Mouse (Mus musculus): Measurements from ENCODE around the gene Zcchc2. TPM values are rescaled to one million over a fixed set of nuclear protein-coding genes. Genes with fewer than 3 reads are reported as not detected.

Gene Zcchc2
- polyA plus RNA-seq, 1 experiment from 2014 or later: 3.5 TPM

DNA sequence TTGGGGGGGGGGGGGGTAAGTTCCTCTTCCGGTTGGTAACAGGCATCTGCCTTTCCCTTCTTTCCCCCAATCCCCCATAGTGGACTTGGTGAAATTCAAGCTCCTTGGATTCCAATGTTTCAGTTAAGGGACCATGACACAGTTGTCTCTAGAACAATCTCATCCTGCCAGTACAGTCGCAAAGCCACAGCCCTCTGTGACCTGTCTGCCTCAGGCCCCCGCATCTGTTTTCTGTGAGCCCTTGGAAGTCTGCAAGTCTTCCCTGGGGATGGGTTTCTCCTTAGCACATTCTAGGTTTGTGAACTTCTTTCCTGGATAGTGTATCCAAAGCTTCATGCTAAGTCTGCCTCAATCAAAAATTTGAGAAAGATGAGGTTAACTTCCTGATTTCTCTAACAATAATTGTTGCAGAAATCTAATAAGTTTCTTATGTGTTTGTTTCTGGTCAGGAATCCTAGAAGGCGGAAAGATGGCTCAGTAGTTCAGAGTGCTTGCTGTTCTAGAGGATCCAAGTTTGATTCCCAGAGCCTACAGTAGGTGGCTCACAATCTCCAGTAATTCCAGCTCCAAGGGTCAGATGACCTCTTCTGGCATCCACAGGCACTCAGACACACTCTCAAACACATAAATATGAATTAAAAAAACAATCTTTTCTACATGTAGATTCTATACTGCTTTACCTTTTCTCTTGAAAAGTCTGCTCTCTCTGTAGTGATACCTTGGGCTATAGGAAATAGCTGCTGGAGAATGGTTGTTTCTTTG lies 69.5 kb downstream of the Zcchc2 start:
- Histone ChIP-seq H3K27ac (ENCODE audit: low read depth) (no peak overlapping the region), H3K4me2 (ENCODE audit: low read length) (no peak overlapping the region), H3K27me3 (replicated peaks; ENCODE audit: control insufficient read depth, insufficient read depth, low read length) (no peaks in the 10 kb centered on the region), H3K9me3 (ENCODE audit: control insufficient read depth, low read length) (no peaks in the 10 kb centered on the region), H3K4me1 (replicated peaks; ENCODE audit: control insufficient read depth, insufficient read depth, low read length) (no peaks in the 10 kb centered on the region), H3K36me3 (ENCODE audit: control insufficient read depth, insufficient read depth, low read length) (no peaks in the 10 kb centered on the region), H3K9ac (ENCODE audit: low read length) (no peak overlapping the region), H3K4me3 (ENCODE audit: low read depth, low read length) (no peak overlapping the region)
- no peak for ATAC-seq (replicated peaks; ENCODE audit: low FRiP score, low TSS enrichment, low read depth)
- WGBS: 84% methylated on average over 4 of the region's 4 CpGs
- DNase-seq (ENCODE audit: low spot score): peak; percentile 10

DNA sequence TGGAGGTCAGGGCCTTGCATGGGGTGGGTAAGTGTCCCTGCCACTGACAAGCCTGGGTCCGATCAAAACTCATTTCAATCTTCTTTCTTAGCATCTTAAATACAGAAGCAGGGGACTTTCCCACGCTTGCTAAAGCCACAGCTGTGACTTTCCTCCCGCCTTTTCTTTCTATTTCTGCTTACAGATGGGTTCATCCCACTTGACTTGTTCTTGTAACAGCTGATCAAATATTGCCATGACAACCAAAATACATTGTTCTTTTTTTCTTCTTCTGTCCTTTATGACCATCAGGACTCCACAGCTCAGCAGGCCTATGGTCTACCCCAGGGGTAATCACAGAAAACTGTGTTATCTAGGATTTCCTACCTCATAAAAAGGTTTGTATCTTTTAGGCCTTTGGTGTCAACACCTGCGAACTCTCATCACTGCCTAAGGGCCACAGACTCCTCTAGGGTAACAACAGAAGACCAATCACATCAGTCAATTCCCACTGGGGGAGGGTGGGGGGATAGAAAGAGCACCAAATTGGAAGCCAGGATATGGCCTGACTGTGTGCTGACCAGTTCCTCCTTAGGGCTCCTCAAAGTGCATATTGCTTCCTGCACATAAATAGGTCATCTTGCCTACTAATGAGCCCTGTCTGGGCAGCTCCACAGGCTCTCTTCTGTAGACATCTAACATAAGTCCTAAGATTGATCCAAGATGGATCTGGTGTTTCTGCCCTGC lies 71.1 kb downstream of the Zcchc2 start:
- H3K4me1 ChIP-seq (replicated peaks; ENCODE audit: control insufficient read depth, insufficient read depth, low read length): peaks cover 6% of the 10 kb centered on the region
- H3K4me2 ChIP-seq (ENCODE audit: low read length): no peak overlapping the region
- no peak overlapping the region for H3K27ac ChIP-seq (ENCODE audit: low read depth)
- no peak overlapping the region for H3K4me3 ChIP-seq (ENCODE audit: low read depth, low read length)
- H3K9ac ChIP-seq (ENCODE audit: low read length): no peak overlapping the region
- peak; percentile 46 for DNase-seq (ENCODE audit: low spot score)
- no peaks in the 10 kb centered on the region for H3K36me3 ChIP-seq (ENCODE audit: control insufficient read depth, insufficient read depth, low read length)
- no peak for ATAC-seq (replicated peaks; ENCODE audit: low FRiP score, low TSS enrichment, low read depth)
- H3K9me3 ChIP-seq (ENCODE audit: control insufficient read depth, low read length): no peaks in the 10 kb centered on the region
- no peaks in the 10 kb centered on the region for H3K27me3 ChIP-seq (replicated peaks; ENCODE audit: control insufficient read depth, insufficient read depth, low read length)
- 75% methylated on average over 4 of the region's 4 CpGs for WGBS

DNA sequence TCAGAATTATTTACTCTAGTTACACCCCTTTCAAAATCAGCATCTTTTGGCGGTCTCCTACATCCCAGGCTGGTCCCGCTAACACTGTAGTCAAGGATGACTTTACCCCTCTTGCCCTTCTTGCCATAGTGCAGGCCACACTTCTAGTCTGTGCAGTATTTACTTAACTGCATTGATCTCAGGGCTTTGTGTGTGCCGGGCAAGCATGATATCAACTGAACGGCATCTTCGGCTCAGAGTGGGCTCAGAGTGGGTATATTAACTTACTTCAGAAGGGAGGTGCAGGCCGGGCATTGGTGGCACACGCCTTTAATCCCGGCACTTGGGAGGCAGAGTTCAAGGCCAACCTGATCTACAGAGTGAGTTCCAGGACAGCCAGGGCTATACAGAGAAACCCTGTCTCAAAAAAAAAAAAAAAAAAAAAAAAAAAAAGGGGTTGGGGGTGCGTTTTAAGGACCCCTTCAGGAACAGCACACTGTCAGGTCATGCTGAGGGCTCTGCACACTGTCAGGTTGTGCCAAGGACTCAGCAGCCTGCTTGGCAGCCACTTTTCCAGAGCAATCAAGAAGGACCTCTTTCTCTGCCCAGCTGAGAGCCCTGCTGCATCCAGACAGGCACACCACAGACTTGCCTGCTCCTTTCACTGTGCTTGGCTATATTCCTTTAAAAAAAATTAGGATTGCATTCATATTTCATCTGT lies 72.8 kb downstream of the Zcchc2 start:
- Histone ChIP-seq H3K27me3 (replicated peaks; ENCODE audit: control insufficient read depth, insufficient read depth, low read length) (no peaks in the 10 kb centered on the region), H3K27ac (ENCODE audit: low read depth) (no peak overlapping the region), H3K9me3 (ENCODE audit: control insufficient read depth, low read length) (no peaks in the 10 kb centered on the region), H3K36me3 (ENCODE audit: control insufficient read depth, insufficient read depth, low read length) (no peaks in the 10 kb centered on the region), H3K4me2 (ENCODE audit: low read length) (no peak overlapping the region), H3K9ac (ENCODE audit: low read length) (no peak overlapping the region), H3K4me3 (ENCODE audit: low read depth, low read length) (no peak overlapping the region), H3K4me1 (replicated peaks; ENCODE audit: control insufficient read depth, insufficient read depth, low read length) (peaks cover 6% of the 10 kb centered on the region)
- DNase-seq (ENCODE audit: low spot score): peak; percentile 32
- WGBS: 83% methylated on average over 9 of the region's 9 CpGs
- ATAC-seq (replicated peaks; ENCODE audit: low FRiP score, low TSS enrichment, low read depth): no peak

DNA sequence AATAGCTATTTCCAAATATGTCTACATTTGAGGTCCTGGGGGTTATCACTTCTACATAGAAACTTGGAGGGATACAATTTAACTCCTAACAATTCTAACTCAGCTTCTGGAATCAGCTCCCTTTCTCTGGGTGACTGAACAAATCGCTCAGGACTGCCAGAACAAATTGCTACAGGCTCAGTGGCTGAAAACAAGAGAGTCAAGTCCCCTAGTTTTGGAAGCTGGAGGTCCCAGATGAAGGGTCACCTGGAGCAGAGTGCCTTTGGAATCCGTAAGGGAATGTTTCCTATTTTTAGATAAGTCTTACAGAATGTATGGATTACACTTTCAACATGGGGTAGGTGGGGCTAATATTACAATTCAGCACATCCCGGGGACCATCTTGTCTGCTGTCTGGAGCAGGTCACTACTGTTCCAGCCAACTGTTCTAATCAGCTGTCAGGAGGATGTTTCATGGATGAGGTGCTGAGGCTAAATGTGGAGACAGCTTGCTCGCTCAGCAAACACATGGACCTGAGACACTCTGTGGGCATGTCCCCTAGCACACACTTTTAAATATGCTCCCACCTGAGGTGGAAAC lies 73.5 kb downstream of the Zcchc2 start:
- no peak overlapping the region for H3K4me3 ChIP-seq (ENCODE audit: low read depth, low read length)
- no peaks in the 10 kb centered on the region for H3K27me3 ChIP-seq (replicated peaks; ENCODE audit: control insufficient read depth, insufficient read depth, low read length)
- 83% methylated on average over 4 of the region's 4 CpGs for WGBS
- H3K27ac ChIP-seq (ENCODE audit: low read depth): no peak overlapping the region
- no peaks in the 10 kb centered on the region for H3K9me3 ChIP-seq (ENCODE audit: control insufficient read depth, low read length)
- H3K36me3 ChIP-seq (ENCODE audit: control insufficient read depth, insufficient read depth, low read length): no peaks in the 10 kb centered on the region
- H3K4me1 ChIP-seq (replicated peaks; ENCODE audit: control insufficient read depth, insufficient read depth, low read length): peaks cover 6% of the 10 kb centered on the region
- no peak overlapping the region for H3K4me2 ChIP-seq (ENCODE audit: low read length)
- no peak overlapping the region for H3K9ac ChIP-seq (ENCODE audit: low read length)
- ATAC-seq (replicated peaks; ENCODE audit: low FRiP score, low TSS enrichment, low read depth): no peak
- peak; percentile 28 for DNase-seq (ENCODE audit: low spot score)

DNA sequence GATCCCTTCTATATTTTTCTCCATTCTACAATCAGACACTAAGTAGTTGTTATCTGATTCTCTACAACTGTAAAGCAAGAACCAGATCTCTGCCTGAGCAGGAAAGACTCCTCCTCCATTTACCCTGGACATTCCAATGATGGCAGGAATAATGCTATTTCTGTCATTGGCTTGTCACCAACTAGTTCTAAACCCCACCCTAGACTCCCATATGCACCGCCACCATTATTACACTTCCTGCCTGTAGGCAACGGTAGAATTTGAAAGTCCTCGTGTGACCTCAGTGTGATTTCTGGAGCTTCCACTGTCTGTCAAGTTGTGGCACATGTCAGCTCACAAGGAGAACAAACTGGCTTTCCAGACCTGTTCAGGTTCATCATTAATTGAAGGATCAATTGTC lies 74.1 kb downstream of the Zcchc2 start:
- Histone ChIP-seq H3K4me3 (ENCODE audit: low read depth, low read length) (no peak overlapping the region), H3K27me3 (replicated peaks; ENCODE audit: control insufficient read depth, insufficient read depth, low read length) (no peaks in the 10 kb centered on the region), H3K36me3 (ENCODE audit: control insufficient read depth, insufficient read depth, low read length) (no peaks in the 10 kb centered on the region), H3K4me2 (ENCODE audit: low read length) (no peak overlapping the region), H3K27ac (ENCODE audit: low read depth) (no peak overlapping the region), H3K9me3 (ENCODE audit: control insufficient read depth, low read length) (no peaks in the 10 kb centered on the region), H3K9ac (ENCODE audit: low read length) (no peak overlapping the region), H3K4me1 (replicated peaks; ENCODE audit: control insufficient read depth, insufficient read depth, low read length) (peaks cover 6% of the 10 kb centered on the region)
- ATAC-seq (replicated peaks; ENCODE audit: low FRiP score, low TSS enrichment, low read depth) (no peak), DNase-seq (ENCODE audit: low spot score) (peak; percentile 31)
- WGBS: 55% methylated on average over 3 of the region's 3 CpGs

DNA sequence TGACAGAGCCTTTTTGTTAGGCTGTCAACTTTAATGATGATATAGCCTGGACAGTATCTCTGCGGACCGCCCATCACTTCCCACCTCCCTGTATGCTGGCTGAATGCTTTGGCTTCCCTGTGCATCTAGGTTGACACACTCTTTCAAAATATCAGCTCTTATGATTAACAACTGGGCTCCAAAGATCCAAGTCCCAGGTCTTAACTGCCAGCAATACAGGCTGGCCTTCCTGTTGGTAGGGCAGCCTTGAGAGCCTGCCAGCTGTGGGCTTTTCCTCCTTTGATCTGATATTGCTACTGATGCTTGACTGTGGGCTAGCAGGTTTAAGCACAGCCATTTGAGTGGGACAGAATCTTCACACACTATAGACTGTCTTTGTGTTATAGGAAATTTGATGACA lies 74.5 kb downstream of the Zcchc2 start:
- Histone ChIP-seq H3K27ac (ENCODE audit: low read depth) (no peak overlapping the region), H3K4me3 (ENCODE audit: low read depth, low read length) (no peak overlapping the region), H3K36me3 (ENCODE audit: control insufficient read depth, insufficient read depth, low read length) (no peaks in the 10 kb centered on the region), H3K9me3 (ENCODE audit: control insufficient read depth, low read length) (no peaks in the 10 kb centered on the region), H3K4me2 (ENCODE audit: low read length) (no peak overlapping the region), H3K4me1 (replicated peaks; ENCODE audit: control insufficient read depth, insufficient read depth, low read length) (peaks cover 6% of the 10 kb centered on the region), H3K9ac (ENCODE audit: low read length) (no peak overlapping the region), H3K27me3 (replicated peaks; ENCODE audit: control insufficient read depth, insufficient read depth, low read length) (no peaks in the 10 kb centered on the region)
- WGBS: 92% methylated on average over 2 of the region's 2 CpGs
- DNase-seq (ENCODE audit: low spot score): peak; percentile 25
- no peak for ATAC-seq (replicated peaks; ENCODE audit: low FRiP score, low TSS enrichment, low read depth)

DNA sequence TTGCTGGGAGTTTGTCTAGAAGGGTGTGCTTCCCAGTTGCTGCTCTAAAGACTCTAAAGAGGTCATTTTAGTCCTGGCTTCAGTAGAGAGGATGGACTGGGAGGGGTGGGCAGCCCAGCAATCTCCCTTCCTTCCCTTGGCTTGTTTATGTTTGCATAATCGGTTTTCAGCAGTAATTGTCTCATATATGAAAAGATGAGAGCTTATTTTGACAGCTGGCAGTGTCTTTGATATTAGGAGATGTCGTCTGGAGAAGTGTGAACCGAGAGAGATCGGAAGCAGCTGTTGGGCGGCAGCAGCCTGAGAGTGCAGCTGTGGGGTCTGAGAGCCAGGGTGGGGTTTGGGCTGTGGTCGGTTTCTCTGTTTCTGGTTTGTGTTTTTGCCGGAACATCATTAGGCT lies 75.5 kb downstream of the Zcchc2 start:
- Histone ChIP-seq H3K27ac (ENCODE audit: low read depth) (no peak overlapping the region), H3K4me1 (replicated peaks; ENCODE audit: control insufficient read depth, insufficient read depth, low read length) (peaks cover 6% of the 10 kb centered on the region), H3K4me2 (ENCODE audit: low read length) (no peak overlapping the region), H3K9ac (ENCODE audit: low read length) (no peak overlapping the region), H3K27me3 (replicated peaks; ENCODE audit: control insufficient read depth, insufficient read depth, low read length) (0 out of 2 replicates have a peak, but pooled peaks cover 2% of the 10 kb centered on the region), H3K9me3 (ENCODE audit: control insufficient read depth, low read length) (no peaks in the 10 kb centered on the region), H3K36me3 (ENCODE audit: control insufficient read depth, insufficient read depth, low read length) (no peaks in the 10 kb centered on the region), H3K4me3 (ENCODE audit: low read depth, low read length) (no peak overlapping the region)
- WGBS: 20% methylated on average over 7 of the region's 7 CpGs
- ATAC-seq (replicated peaks; ENCODE audit: low FRiP score, low TSS enrichment, low read depth) (no peak; the same call in 1 of the 2 replicates), DNase-seq (ENCODE audit: low spot score) (peak; percentile 51)

DNA sequence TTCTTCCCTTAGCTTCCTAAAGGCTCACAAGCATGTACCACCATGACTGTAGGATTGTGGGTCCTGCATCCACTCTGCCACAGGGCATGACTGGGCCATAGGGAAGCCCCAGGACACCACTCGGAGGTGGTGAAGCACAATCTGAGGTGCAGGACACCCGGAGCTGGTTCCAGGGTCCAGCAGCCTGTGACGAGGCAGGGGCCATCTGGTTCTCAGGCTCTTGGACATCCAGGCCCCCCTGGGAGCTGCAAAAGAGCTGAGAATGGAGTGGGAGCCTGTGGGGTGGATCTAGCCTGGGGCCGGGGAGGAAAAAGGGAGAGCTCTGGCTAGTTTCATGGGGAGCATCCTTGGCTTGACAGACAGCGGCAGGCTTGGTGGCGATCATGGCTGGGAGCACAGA lies 77.1 kb downstream of the Zcchc2 start:
- no peak for ATAC-seq (replicated peaks; ENCODE audit: low FRiP score, low TSS enrichment, low read depth)
- H3K4me3 ChIP-seq (ENCODE audit: low read depth, low read length): no peak overlapping the region
- H3K9me3 ChIP-seq (ENCODE audit: control insufficient read depth, low read length): no peaks in the 10 kb centered on the region
- no peaks in the 10 kb centered on the region for H3K36me3 ChIP-seq (ENCODE audit: control insufficient read depth, insufficient read depth, low read length)
- peaks cover 11% of the 10 kb centered on the region for H3K4me1 ChIP-seq (replicated peaks; ENCODE audit: control insufficient read depth, insufficient read depth, low read length)
- no peak overlapping the region for H3K9ac ChIP-seq (ENCODE audit: low read length)
- DNase-seq (ENCODE audit: low spot score): peak; percentile 33
- H3K4me2 ChIP-seq (ENCODE audit: low read length): no peak overlapping the region
- 80% methylated on average over 6 of the region's 6 CpGs for WGBS
- H3K27ac ChIP-seq (ENCODE audit: low read depth): no peak overlapping the region
- H3K27me3 ChIP-seq (replicated peaks; ENCODE audit: control insufficient read depth, insufficient read depth, low read length): 0 out of 2 replicates have a peak, but pooled peaks cover 6% of the 10 kb centered on the region

All from intestine, embryonic 14.5 days (tissue).